Mouse (Mus musculus) right cerebral cortex, postnatal 4 days (tissue): ENCODE measurements around the gene Sp8.
A peak's percentile ranks its signal among the peaks of the same experiment; 100 is the strongest.

Source experiments
- DNase-seq: peaks from one replicate; pipeline ENCODE4 v3.0.0-alpha.2; 2022

Sp8 gene

GRCm38 (mm10) chr12:118846221-118846620 lies at the start of gene Sp8:
Gene Sp8 (plus strand): TSS chr12:118846329.
- no peak for DNase-seq

- no peak for DNase-seq
Measured at GRCm38 (mm10) chr12:118811328-118811961, 34.7 kb upstream of the Sp8 start.

GRCm38 (mm10) chr12:118814561-118814960 lies 31.6 kb upstream of the Sp8 start:
- DNase-seq: no peak

- no peak for DNase-seq
Measured at GRCm38 (mm10) chr12:118816156-118816555, 30.0 kb upstream of the Sp8 start.

- DNase-seq: no peak
Measured at GRCm38 (mm10) chr12:118829881-118830280, 16.2 kb upstream of the Sp8 start.

GRCm38 (mm10) chr12:118836411-118837341 lies 9.5 kb upstream of the Sp8 start:
- no peak for DNase-seq

- DNase-seq: no peak
Measured at GRCm38 (mm10) chr12:118837361-118837760, 8.8 kb upstream of the Sp8 start.

GRCm38 (mm10) chr12:118838260-118838659 lies 7.9 kb upstream of the Sp8 start:
- DNase-seq: no peak

- DNase-seq: no peak
Measured at GRCm38 (mm10) chr12:118839398-118839797, 6.7 kb upstream of the Sp8 start.

- no peak for DNase-seq
Measured at GRCm38 (mm10) chr12:118840301-118840700, 5.8 kb upstream of the Sp8 start.

GRCm38 (mm10) chr12:118840861-118841260 lies 5.3 kb upstream of the Sp8 start:
- no peak for DNase-seq

GRCm38 (mm10) chr12:118841381-118841922 lies 4.7 kb upstream of the Sp8 start:
- no peak for DNase-seq

- DNase-seq: no peak
Measured at GRCm38 (mm10) chr12:118841971-118842550, 4.1 kb upstream of the Sp8 start.

- no peak for DNase-seq
Measured at GRCm38 (mm10) chr12:118842671-118843411, 3.3 kb upstream of the Sp8 start.

- no peak for DNase-seq
Measured at GRCm38 (mm10) chr12:118844111-118844510, 2.0 kb upstream of the Sp8 start.

- no peak for DNase-seq
Measured at GRCm38 (mm10) chr12:118844841-118845240, 1.3 kb upstream of the Sp8 start.

- no peak for DNase-seq
Measured at GRCm38 (mm10) chr12:118845351-118845750, 778 bp upstream of the Sp8 start.

GRCm38 (mm10) chr12:118846649-118847321 lies 656 bp downstream of the Sp8 start:
- peak; percentile 42 for DNase-seq

GRCm38 (mm10) chr12:118847381-118847780 lies 1.3 kb downstream of the Sp8 start:
- DNase-seq: no peak

- no peak for DNase-seq
Measured at GRCm38 (mm10) chr12:118847861-118848495, 1.8 kb downstream of the Sp8 start.

- DNase-seq: no peak
Measured at GRCm38 (mm10) chr12:118848496-118849202, 2.5 kb downstream of the Sp8 start.
